Mouse (Mus musculus) embryo, embryonic 9.5 days (tissue): ENCODE results near the gene Herc1.

Source experiments
- DNase-seq: peaks from one replicate; pipeline ENCODE4 v3.0.0-alpha.2; 2017; ENCODE audit errors: extremely low spot score

Herc1 gene

DNA sequence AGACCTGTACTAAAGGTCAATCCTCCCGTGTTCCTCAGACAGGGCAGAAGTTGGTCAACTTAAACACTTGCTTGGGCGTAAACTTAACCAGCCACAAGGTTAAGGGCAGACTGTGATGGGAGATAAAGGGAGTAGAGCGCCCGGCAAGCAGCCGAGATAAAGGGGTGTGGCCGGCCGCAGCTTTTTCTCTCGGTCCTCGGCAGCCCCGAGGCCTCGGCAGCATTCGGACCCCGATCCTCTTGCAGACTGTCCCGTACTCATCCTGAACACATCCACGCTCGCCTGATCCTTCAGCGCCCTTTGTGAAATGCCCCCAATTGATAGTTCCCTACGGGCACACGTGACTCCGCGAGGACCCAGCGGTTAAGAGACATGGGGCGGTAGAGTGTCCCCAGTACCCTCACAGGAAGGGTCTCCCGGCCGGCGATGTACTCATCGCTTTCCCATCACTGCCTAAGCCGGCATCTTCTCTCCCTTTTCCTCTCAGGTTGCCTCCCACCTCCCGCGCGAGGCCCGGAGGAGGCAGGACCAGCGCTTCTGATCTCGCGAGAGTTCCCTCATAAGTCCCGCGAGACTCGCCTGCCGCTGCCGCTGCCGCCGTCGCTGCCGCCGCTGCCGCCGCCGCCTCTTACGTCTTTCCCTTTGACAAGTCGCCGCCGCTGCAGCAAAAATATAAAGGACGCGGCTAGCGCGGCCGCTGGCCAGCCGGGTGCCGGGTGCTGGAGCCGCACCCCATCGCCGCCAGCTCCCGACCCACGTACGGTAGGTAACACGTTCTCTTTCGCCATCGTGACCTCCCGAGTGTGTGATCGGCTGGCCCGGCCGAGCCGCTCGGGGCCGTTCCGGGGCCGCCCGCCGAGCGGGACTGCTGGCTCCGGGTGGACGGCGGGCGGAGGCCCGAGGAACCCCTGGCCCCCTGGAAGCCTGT, at the start of gene Herc1:
Herc1 (plus strand) TSS at position 591 of the 928 bp plus-strand sequence.
- peak; percentile 96 for DNase-seq

DNA sequence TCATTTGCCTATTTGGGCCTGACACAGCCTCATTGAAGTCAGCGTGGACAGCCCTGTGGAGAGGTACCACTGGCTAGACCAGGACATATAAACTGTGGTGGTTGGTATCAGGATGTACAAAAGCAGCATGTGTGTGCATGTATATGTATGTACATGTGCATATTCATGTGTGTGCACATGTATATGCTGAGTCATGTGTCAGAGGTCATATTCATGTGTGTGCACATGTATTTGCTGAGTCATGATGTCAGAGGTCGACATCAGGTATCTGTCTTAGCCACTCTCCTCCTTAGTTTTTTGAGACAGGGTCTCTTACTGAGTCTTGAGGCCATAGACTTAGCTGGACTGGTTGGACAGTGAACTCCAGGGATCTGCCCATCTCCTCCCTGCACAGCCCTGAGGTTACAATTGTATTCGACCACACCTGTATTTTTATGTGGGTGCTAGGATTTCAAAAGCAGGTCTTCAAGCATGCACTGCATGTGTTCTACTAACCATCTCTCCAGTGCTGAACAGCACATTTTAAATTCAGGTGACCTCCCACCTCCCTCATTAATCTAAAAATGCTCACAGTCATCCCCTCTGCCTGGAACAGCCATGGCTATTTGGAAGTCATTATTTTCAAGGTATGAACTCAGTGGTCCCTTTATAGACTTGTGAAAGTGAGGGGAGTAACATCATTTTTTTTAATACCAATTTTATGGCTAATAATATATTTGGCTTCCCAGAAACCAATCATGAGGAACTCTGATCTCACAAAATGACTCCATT, 45.7 kb upstream of the Herc1 start:
- no peak for DNase-seq

DNA sequence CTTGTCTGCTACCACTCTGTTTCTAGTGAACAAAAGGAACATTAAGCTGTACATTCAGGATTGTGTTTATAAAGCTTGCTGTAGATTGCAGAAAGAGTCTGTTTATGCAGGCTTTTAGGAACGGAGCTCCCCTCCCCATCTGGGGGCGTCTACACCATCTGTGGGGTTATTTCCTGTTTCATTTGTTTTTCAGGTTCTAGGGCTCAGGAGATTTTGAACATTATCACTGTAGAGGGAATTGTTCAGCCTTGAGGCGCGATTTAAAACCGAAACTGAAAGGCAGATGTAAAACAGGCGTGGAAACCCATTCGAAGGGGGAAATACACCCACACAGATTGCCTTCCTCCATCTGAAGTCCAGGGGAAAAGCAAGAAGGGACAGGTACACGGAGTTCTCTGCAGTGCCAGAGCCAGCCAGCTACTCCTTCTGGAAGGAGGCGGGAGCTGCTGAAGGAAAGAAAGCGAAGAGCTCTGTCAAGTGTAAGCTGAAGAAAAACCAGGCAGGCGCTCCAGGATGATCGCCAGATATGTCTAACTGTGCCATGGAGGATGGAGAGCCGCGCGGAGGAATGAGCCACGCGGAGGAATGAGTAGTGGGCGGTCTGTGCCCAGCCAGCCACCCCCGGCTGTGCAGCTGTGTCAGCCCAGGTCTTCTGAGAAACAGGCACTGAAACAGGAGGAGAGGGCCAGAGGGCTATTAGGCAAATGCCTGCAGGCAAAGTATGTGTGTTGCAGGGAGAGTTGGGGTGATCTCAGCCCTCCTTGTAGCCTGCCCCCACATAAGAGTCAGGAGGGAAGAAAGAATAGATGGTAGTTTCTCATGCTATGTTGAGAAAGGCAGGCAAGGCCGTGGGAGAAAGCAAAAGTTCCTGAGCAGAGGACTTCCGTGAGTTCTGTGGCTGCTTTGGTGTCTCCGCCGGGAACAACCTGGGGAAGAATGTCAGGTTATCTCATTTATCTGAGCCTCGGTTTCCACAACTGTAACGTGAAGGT, 44.8 kb upstream of the Herc1 start:
- no peak for DNase-seq

DNA sequence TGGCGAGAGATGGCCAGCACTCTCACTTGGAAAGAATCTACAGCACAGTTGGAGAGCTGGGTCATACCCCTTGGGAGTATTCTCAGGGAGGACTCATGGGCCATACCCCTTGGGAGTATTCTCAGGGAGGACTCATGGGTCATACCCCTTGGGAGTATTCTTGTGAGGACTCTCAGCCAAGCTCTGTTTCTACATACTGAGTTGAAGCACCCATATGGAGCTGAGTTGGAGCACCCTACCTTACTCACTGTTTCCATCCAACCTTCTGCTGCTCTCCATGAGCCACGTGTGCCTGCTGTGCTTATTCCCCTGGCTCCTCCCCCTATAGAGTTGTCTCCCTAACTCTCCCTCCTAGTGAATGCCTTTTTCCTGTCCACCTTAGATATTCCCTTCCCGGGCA, 43.8 kb upstream of the Herc1 start:
- DNase-seq, result no peak

DNA sequence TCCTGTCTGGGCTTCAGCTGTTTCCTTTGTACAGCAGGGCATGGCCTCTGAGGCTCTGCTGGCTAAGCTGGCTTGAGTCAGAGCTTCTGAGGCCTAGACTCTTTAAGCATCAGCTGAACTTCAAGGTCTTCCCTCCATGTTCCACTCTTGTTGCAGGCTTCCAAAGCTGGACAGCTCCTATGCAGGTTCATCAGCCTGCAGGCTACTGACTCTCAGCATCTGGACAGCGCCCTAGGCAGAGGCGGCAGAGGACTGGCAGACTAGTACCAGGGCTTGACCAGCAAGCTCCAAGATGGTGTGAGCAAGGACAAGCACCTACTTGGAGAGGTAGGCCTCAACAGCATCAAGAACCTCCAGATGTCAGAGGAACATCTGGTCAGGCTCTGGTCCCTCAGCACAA, 42.9 kb upstream of the Herc1 start:
- DNase-seq, result peak; percentile 67

DNA sequence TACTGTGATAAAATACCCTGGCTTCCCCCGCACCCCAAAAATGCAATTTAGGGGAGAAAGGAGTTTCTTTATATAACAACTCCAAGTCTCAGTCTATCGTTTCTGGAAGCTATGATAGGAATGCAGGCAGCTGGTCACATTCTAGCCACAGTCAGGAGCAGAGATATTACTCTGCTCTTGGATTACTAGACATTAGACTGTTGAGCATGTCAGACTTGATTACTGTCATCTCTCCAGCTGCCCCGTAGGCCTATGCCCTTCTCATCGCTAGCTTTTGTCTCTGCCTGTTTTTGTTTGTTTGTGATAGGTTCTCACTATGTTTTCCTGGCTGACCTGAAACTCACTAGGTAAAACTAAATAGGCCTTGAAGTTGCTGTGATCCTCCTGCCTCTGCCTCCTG, 41.5 kb upstream of the Herc1 start:
- DNase-seq, result no peak

DNA sequence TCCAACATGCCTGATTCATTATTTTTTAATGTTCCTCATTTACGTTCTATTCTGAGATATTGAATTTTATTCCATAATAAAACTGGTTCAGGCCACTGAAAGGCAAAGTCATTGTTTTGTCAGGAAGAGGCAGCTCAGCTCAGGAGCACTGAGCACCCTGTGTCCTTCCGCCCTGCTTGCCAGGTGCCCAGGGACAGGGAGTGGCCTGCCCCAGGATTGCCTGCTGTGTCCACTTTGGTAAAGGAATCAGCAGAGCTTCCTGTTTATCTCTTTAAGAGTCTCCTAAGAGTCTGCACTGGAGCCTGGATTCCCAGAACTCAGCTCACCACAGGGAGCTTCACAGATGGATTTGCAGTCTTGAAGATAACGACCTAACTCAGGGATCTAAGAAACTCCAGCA, 38.8 kb upstream of the Herc1 start:
- no peak for DNase-seq

DNA sequence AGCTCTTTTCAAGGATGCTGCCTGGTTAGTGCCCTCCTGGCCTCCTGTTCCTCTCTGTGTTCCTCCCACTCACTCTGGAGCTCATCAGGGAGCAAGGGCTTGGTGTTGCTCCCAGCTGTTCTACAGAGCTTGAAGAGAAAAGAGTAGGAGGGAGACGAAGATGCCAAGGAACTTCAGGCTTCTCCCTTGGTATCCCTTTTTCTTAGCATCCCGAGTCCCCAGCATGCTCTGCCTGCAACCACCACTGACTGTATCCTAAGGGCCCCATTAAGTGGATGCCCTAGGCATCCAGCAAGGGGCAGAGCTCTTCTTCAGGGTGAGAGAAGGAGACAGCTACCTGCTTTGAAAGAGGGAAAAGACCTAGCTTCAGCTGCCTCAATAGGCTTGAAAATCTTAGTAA, 33.6 kb upstream of the Herc1 start:
- no peak for DNase-seq

DNA sequence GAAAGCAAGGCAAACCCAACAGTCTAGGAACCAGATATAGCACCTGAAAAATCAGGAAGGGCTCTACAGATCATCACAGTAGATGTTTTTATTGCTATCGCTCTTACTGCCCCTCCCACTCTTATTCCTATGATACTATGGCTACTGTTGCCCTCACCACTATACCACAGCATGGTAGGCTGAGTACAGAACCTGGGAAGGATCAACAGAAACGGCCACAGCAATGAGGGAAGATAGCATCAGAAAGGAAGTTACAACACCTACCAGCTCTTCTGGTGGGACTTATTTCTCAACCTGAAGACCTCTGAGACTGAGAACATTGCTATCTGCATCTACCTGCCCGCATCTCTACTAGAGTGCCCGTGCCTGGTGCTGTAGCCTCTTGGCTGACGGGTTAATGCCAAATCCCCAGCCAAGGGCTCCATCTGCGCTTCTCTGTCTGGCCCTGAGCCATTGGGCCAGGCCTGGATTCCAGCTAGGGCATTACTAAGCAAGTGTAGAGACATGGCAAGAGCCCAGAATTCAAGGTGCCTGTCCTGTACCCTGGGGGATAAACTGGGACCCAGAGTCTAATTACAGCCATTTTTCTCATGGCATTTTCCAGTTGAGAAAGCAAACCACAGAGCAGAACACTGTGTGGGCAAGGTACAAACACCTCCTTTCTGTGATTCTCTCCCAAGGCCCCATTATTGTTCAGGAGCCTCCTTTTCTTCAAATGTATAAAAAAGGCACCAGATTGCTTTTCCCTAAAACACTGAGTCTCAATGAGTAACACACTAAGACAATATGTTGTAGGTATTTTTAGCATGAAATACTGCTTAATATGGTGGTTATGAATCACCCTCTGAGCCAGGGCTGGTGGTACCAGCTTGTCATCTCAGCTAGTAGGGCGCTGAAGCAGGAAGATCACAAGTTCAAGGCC, 28.0 kb upstream of the Herc1 start:
- no peak for DNase-seq

DNA sequence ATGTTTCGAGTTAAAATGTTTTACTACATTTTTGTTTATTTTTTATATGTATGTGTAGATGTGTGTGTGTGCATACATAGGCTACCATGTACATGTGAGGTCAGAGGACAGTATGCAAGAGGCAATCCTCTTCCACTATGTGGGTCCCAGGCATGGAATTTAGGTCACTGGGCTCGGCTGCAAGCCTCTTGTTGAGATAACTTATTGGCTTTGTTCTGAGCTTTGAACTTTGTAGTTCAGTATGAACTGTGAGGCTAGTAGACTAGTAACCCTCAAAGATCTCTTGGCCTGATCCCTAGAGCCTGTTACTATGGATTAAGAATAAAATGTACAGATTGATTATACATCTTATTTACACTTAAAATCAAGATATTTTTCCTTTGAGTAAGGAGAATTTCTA, 23.4 kb upstream of the Herc1 start:
- DNase-seq, result no peak

DNA sequence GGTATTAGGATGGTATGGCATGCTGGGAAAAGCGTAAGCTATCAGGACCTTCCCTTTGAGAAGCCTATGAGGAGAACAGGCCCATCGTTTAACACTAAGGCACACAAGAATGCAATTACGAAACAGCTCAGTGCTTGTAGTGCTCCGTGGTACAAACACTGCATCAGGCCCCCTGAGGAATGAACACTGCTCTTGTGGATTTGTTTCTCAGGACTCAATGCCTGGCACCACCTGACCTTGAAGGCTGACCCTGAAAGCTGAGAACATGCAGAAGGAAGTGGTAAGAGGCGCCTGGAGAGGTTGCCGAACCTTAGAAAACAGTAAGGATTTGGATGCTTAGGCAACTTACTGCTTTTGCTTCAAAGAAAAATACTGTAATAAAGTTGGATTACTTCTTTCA, 20.8 kb upstream of the Herc1 start:
- no peak for DNase-seq

DNA sequence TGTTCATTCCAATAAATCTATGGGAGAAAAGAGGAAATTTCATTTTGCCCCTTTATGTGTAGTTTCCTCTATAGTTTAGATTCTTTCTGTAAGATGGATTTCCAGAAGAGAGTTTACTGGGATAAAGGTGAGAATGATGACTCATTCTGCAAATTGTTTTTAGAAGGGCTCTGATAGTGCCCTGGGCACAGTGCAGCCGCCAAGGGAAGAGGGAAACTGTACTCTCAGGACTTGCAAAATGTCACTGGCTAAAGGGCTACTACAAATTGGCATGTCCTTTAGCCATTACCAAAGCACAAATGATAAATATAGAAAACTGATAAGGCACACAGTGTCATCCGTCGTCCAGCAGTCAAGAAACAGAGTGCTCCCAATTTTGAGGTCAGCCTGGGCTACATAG, 19.8 kb upstream of the Herc1 start:
- no peak for DNase-seq

DNA sequence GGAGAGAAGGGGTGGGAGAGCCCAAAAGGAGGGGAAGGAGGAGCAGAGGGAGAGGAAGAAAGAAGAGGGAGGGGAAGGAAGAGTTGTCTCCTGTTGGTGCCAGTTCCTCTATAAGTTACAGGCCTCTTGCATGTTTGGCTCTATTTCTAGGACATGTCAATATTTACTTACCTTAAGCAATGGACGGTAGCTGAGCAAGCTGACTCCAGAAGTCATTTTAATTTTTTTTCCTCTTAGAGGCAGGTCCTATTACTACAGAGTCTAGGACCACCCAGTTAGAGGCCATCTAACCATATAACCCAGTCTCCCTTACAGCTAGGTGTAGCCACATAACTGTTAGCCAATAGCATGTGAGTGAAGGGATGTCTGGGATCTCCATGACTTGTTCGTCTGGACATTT, 18.7 kb upstream of the Herc1 start:
- DNase-seq, result no peak

DNA sequence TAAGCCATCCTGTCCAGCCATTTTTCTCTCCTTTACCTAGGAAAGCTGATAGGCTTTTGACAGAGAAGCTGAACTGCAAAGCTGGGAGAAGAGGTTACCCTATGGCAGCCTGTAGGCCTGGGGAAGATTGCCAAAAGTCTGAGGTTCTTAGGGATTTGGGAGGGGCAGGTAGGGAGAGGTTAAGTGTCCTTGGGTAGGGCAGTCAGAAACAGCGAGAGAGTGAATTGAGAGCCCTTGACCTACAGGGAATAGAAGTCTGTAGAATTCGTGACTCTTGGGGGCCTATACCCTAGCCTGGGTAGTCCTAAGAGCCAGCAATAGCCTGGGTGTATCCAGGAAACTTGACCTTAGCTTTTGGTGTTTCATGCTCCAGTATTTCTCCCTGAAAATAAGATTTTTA, 17.9 kb upstream of the Herc1 start:
- no peak for DNase-seq

DNA sequence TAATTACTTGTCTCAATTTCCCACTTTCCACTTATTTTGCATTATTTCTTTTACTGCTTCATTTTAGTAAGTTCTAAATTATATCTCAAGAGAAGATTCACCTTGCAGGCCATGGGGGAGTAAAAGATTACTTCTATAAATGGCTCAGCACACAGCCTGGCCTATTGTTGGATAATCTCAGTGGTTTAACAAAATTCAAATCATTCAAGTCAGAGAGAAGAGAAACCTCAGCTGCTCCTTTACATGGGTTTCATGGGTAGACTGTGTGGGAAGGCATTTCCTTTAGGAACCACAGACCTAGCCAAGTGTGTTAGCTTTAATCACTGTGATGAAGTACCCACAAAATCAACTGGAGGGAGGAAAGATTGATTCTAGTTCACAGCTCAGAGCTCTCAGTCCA, 13.0 kb upstream of the Herc1 start:
- no peak for DNase-seq

DNA sequence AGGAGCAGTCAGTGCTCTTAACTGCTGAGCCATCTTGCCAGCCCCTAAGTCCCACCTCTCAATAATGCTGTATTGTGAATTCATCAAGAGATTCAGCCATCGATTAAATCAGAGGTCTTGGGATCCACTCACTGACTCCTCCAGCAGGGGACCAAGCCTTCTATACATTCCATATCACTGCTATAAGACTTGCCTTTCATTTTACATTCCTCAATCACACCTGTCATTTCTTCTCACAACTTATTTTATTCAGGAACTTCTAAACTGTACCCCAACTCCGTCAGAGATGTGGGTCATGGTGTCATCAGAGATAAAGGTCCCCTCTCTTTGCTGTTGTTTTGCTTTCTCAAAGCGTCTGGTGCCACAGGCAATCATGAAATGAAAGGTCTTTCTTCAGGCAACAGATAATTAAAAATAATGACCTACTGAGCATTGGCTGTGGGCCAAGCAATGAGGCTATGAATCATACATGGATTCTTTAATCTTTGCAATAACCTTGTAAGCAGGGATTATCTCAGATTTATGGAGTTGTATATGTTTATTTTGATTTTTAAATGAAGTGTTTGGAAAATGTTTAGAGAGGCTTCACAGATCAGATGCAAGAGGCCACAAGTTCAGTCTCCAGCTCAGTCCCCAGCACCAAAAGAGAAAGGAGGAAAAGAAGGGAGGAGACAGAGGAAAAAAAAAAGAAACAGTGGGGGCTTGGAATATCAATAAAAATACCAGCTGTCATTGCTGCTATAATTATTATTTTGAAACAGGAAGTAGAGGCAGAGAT, 12.1 kb upstream of the Herc1 start:
- DNase-seq, result no peak

DNA sequence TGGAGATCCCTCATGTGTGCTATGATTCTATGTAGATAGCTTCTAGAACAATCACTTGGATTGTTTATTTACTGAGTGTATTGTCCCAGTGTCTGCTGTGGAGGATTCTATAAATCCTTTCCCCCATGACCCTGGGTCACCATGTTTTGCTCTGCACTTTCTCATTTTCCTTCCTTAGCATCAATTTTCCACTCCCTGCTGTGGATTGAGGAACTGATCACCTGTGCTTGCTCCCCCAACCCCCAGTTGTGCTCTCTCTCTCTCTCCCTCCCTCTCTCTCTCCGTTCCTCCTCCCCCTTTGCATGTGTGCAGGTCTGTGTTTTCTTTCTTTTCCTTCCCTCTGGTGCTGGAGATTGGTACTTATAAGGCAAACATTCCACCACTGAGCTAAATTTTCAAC, 10.5 kb upstream of the Herc1 start:
- no peak for DNase-seq

DNA sequence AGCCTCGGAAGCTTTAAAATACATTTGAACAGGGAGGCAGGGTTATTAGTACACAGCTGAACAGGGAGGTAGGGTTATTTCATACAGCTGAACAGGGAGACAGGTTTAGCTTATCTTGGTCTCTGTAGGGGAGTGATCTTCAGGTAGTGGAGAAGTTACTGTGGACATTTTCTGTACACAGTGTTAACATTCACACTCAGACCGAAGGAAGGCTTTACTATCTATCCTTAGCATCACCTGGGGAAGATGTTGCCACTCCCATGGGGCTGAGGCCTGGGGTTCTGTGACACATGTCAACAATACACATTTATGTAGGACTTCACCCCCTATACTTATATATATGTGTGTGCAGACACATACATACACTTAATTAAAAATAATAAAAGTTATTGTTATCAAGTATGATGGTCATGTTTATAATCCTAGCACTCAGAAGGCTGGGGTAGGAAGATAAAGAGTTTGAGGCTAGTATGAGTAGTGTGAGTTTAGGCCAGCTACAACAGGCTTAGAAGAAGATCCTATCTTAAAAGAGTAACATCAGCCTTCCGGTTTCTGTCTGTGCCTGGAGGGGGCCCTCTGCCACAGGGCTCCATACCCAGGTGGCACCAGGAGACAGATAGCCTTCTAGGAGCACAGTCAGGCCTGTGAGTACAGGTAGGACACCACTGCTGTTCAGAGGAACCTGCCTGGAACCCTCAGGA, 9.7 kb upstream of the Herc1 start:
- DNase-seq, result no peak

DNA sequence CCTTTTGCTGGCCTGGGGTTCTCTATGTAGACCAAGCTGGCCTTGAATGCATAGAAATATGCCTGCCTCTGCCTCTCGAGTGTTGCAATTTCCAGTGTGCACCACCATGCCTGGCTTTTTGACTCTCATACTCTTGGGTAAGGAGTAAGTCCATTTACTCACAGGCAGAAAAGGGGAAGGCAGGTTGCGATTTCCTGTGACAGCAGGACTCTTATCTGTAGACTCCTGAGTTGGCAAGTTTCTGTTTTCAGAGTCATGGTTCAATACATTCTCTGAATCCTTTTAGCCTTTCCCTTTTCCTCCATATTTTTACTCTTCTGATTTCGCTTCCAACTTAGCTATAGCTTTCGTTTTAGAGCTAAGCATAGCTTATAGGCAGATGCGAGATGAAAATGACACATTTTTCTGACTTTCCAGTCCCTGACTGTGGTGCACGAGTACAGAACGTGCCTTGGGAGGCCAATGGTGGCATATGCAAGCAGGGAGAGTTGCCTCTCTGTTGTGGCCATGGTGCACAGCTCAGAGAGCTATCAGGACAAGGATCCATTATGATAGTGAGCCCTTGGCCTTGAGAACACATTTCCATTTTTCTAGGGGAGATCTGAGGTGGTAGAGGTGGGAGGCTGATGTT, 2.7 kb upstream of the Herc1 start:
- no peak for DNase-seq
